Mouse (Mus musculus): Measurements from ENCODE around the gene Mgp. TPM values are rescaled to one million over a fixed set of nuclear protein-coding genes. Genes with fewer than 3 reads are reported as not detected.
A peak's percentile ranks its signal among the peaks of the same experiment; 100 is the strongest.

Gene Mgp
- polyA plus RNA-seq, 1 experiment from 2014 or later: 168 TPM

- Histone ChIP-seq H3K9ac (ENCODE audit: low read depth, low read length) (no peak within 1 kb of the TSS), H3K36me3 (ENCODE audit: control insufficient read depth, insufficient read depth, low read length) (no peaks in the 10 kb centered on the region), H3K4me3 (ENCODE audit: low read length) (no peak within 1 kb of the TSS), H3K4me1 (ENCODE audit: control insufficient read depth, insufficient read depth, low read length) (no peaks in the 10 kb centered on the region), H3K27me3 (ENCODE audit: control insufficient read depth, insufficient read depth, low read length) (no peaks in the 10 kb centered on the region), H3K9me3 (ENCODE audit: control insufficient read depth, low read length) (no peaks in the 10 kb centered on the region), H3K4me2 (replicated peaks; ENCODE audit: low read depth, low read length) (no peak within 1 kb of the TSS; the same call in 1 of the 2 replicates), H3K27ac (ENCODE audit: low read depth, low read length) (no peak within 1 kb of the TSS)
- 44% methylated on average over 4 of the region's 4 CpGs for WGBS
- ATAC-seq (ENCODE audit: low FRiP score, low TSS enrichment): no peak
These were observed 40.3 kb downstream of the Mgp start, which contains the start of gene Smco3 for GRCm38 (mm10) chr6:136835352-136835751. Smco3 (minus strand) TSS chr6:136835452.

DNA sequence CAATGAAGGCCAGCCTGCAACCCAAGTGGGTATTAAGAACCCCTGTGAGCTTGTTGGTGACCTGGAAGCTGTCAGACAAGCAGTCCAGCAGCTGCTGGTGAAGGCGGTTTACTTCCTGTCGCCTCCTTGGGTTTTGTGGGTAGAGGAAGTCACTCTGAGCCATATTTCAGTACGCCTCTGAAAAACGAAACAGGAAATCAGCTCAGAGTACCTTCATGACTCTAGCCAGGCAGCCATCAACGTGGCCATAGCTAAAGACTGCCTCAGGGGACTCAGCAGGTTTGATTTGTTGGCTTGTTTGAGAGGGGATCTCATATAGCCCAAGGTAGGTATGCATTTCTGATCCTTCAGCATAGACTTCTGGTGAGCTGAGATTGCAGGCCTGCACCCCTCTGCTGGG lies 43.9 kb downstream of the Mgp start:
- Histone ChIP-seq H3K9me3 (ENCODE audit: control insufficient read depth, low read length) (no peaks in the 10 kb centered on the region), H3K4me1 (ENCODE audit: control insufficient read depth, insufficient read depth, low read length) (no peaks in the 10 kb centered on the region), H3K9ac (ENCODE audit: low read depth, low read length) (no peak overlapping the region), H3K27me3 (ENCODE audit: control insufficient read depth, insufficient read depth, low read length) (no peaks in the 10 kb centered on the region), H3K4me3 (ENCODE audit: low read length) (no peak overlapping the region), H3K36me3 (ENCODE audit: control insufficient read depth, insufficient read depth, low read length) (no peaks in the 10 kb centered on the region), H3K27ac (ENCODE audit: low read depth, low read length) (no peak overlapping the region), H3K4me2 (replicated peaks; ENCODE audit: low read depth, low read length) (no peak overlapping the region)
- no peak for ATAC-seq (ENCODE audit: low FRiP score, low TSS enrichment)
- WGBS: 69% methylated on average over 5 of the region's 5 CpGs

GRCm38 (mm10) chr6:136828681-136829080 lies 46.9 kb downstream of the Mgp start:
- peak overlapping the region; percentile 63 for H3K4me2 ChIP-seq (replicated peaks; ENCODE audit: low read depth, low read length)
- peak overlapping the region; percentile 73; the same call in 1 of the 2 replicates for H3K27ac ChIP-seq (ENCODE audit: low read depth, low read length)
- no peaks in the 10 kb centered on the region for H3K27me3 ChIP-seq (ENCODE audit: control insufficient read depth, insufficient read depth, low read length)
- H3K9me3 ChIP-seq (ENCODE audit: control insufficient read depth, low read length): no peaks in the 10 kb centered on the region
- 0 out of 2 replicates have a peak, but pooled peaks cover 3% of the 10 kb centered on the region for H3K4me1 ChIP-seq (ENCODE audit: control insufficient read depth, insufficient read depth, low read length)
- peak overlapping the region; percentile 59; the same call in 1 of the 2 replicates for H3K9ac ChIP-seq (ENCODE audit: low read depth, low read length)
- 39% methylated on average over 4 of the region's 4 CpGs for WGBS
- no peak for ATAC-seq (ENCODE audit: low FRiP score, low TSS enrichment)
- H3K36me3 ChIP-seq (ENCODE audit: control insufficient read depth, insufficient read depth, low read length): peaks cover 21% of the 10 kb centered on the region
- H3K4me3 ChIP-seq (ENCODE audit: low read length): peak overlapping the region; percentile 100

- Histone ChIP-seq H3K36me3 (ENCODE audit: control insufficient read depth, insufficient read depth, low read length) (peaks cover 24% of the 10 kb centered on the region), H3K9me3 (ENCODE audit: control insufficient read depth, low read length) (no peaks in the 10 kb centered on the region), H3K27ac (ENCODE audit: low read depth, low read length) (peak within 1 kb of the TSS; percentile 86), H3K9ac (ENCODE audit: low read depth, low read length) (peak within 1 kb of the TSS; percentile 99), H3K27me3 (ENCODE audit: control insufficient read depth, insufficient read depth, low read length) (no peaks in the 10 kb centered on the region), H3K4me1 (ENCODE audit: control insufficient read depth, insufficient read depth, low read length) (0 out of 2 replicates have a peak, but pooled peaks cover 3% of the 10 kb centered on the region), H3K4me3 (ENCODE audit: low read length) (peak within 1 kb of the TSS; percentile 100), H3K4me2 (replicated peaks; ENCODE audit: low read depth, low read length) (peak within 1 kb of the TSS; percentile 63)
- ATAC-seq (ENCODE audit: low FRiP score, low TSS enrichment): peak; percentile 100
- under 1% methylated on average over 45 of the region's 45 CpGs for WGBS
These were observed 47.6 kb downstream of the Mgp start, which contains the start of gene Wbp11 for GRCm38 (mm10) chr6:136827881-136828561. Wbp11 (minus strand) TSS chr6:136828233.

- no peak; the same call in 1 of the 2 replicates for ATAC-seq (ENCODE audit: low FRiP score, low TSS enrichment)
- WGBS: under 1% methylated on average over 34 of the region's 34 CpGs
These were observed 48.1 kb downstream of the Mgp start, which contains the start of gene BC049715 for GRCm38 (mm10) chr6:136827516-136827880. BC049715 (plus strand) TSS chr6:136827626.

DNA sequence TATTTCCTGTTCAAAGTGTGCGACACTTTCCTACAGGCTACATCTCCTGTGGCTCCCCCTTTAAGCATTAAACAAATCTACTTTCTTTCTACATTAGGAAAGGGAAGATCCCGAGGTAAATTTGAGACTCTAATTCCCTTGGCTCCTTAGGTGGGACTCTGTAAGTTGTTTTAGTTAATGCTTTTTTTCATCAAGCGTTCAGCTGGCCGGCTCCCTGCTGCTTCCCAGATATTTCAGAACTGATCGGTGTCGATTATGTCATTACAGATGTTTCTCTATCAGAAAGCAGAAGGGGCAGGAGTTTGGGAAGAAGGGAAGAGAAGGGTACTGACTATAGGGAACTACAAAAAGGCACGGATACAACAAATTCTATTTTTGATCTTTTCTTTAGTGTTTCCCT lies 48.5 kb downstream of the Mgp start:
- 0 out of 2 replicates have a peak, but pooled peaks cover 3% of the 10 kb centered on the region for H3K4me1 ChIP-seq (ENCODE audit: control insufficient read depth, insufficient read depth, low read length)
- WGBS: 13% methylated on average over 7 of the region's 7 CpGs
- H3K27me3 ChIP-seq (ENCODE audit: control insufficient read depth, insufficient read depth, low read length): no peaks in the 10 kb centered on the region
- H3K36me3 ChIP-seq (ENCODE audit: control insufficient read depth, insufficient read depth, low read length): peaks cover 33% of the 10 kb centered on the region
- ATAC-seq (ENCODE audit: low FRiP score, low TSS enrichment): no peak
- peak overlapping the region; percentile 99 for H3K9ac ChIP-seq (ENCODE audit: low read depth, low read length)
- H3K9me3 ChIP-seq (ENCODE audit: control insufficient read depth, low read length): no peaks in the 10 kb centered on the region
- H3K4me2 ChIP-seq (replicated peaks; ENCODE audit: low read depth, low read length): peak overlapping the region; percentile 63
- H3K27ac ChIP-seq (ENCODE audit: low read depth, low read length): no peak overlapping the region
- peak overlapping the region; percentile 100 for H3K4me3 ChIP-seq (ENCODE audit: low read length)

More at GRCm38 (mm10) chr6:136827516-136827880, 48.1 kb downstream of the Mgp start, which contains the start of gene BC049715:
- H3K36me3 ChIP-seq (ENCODE audit: control insufficient read depth, insufficient read depth, low read length): peaks cover 29% of the 10 kb centered on the region
- no peaks in the 10 kb centered on the region for H3K27me3 ChIP-seq (ENCODE audit: control insufficient read depth, insufficient read depth, low read length)
- H3K9ac ChIP-seq (ENCODE audit: low read depth, low read length): peak within 1 kb of the TSS; percentile 99
- peak within 1 kb of the TSS; percentile 63 for H3K4me2 ChIP-seq (replicated peaks; ENCODE audit: low read depth, low read length)
- H3K4me1 ChIP-seq (ENCODE audit: control insufficient read depth, insufficient read depth, low read length): 0 out of 2 replicates have a peak, but pooled peaks cover 3% of the 10 kb centered on the region
- peak within 1 kb of the TSS; percentile 100 for H3K4me3 ChIP-seq (ENCODE audit: low read length)
- no peaks in the 10 kb centered on the region for H3K9me3 ChIP-seq (ENCODE audit: control insufficient read depth, low read length)
- peak within 1 kb of the TSS; percentile 86 for H3K27ac ChIP-seq (ENCODE audit: low read depth, low read length)

DNA sequence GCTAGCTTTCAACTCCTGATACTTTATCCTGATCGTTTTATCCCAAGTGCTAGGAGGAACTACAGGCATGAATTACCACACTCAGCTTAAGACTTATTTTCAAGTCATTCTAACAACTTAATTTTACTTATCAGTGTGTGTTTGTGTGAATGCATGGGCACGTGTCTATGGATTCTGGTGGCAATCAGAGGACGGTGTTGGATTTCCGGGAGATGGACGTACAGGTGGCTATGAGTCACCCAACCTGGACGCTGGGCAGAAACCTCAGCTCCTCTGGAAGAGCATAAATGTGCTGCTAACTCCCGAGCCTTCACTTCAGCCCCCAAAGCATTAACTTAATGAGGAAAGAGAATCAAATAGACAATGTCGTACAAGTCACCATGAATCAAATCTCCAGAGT lies 50.6 kb downstream of the Mgp start:
- Histone ChIP-seq H3K9me3 (ENCODE audit: control insufficient read depth, low read length) (no peaks in the 10 kb centered on the region), H3K27me3 (ENCODE audit: control insufficient read depth, insufficient read depth, low read length) (no peaks in the 10 kb centered on the region), H3K27ac (ENCODE audit: low read depth, low read length) (no peak overlapping the region), H3K36me3 (ENCODE audit: control insufficient read depth, insufficient read depth, low read length) (peaks cover 54% of the 10 kb centered on the region), H3K4me1 (ENCODE audit: control insufficient read depth, insufficient read depth, low read length) (0 out of 2 replicates have a peak, but pooled peaks cover 3% of the 10 kb centered on the region), H3K4me2 (replicated peaks; ENCODE audit: low read depth, low read length) (no peak overlapping the region), H3K4me3 (ENCODE audit: low read length) (no peak overlapping the region), H3K9ac (ENCODE audit: low read depth, low read length) (no peak overlapping the region)
- 92% methylated on average over 8 of the region's 8 CpGs for WGBS
- no peak for ATAC-seq (ENCODE audit: low FRiP score, low TSS enrichment)

Data from kidney, embryonic 14.5 days (tissue).